ENCODE assay signal across 29 mouse cellular contexts in genomic region chr14:79780889-79781288, GRCm38 (mm10). TPM values are rescaled to one million over a fixed set of nuclear protein-coding genes. Genes with fewer than 3 reads are reported as not detected.
A peak's percentile ranks its signal among the peaks of the same experiment; 100 is the strongest.
DNase-seq lines count a peak whose midpoint lies in the region; ATAC-seq lines count a peak whose summit lies in the region.
"Had no signal": no experiment of that assay in that cellular context is flagged by ENCODE, and none has a peak within 500 bp of the region (broad histone marks: within the 10 kb centered on the region; RNA-seq: fewer than 3 reads in every experiment).

No protein-coding gene starts in this region.

- peak; percentile 16 for DNase-seq in embryo, embryonic 11 days
- no peak for DNase-seq in embryo, embryonic 9.5 days (ENCODE audit: extremely low spot score)
- DNase-seq in hindbrain, embryonic 11.5 days (ENCODE audit: low spot score), result no peak
- DNase-seq in midbrain, embryonic 11.5 days (ENCODE audit: low spot score, missing footprints), result peak; percentile 84
- DNase-seq in neural tube, embryonic 10.5 days (ENCODE audit: extremely low spot score, low spot score), result no peak
- DNase-seq: adrenal gland, postnatal 10 days; adrenal gland, postnatal 36 days; B cell, adult 2 months; cerebellum, adult 18-20 months; cerebellum, adult 9-10 months; cerebellum, postnatal 14 days; forebrain, postnatal 0 days; gastrocnemius, adult 2 months; gastrocnemius, postnatal 14 days; heart, adult 18-20 months; heart, postnatal 10 days; heart, postnatal 4 days had no signal

- no peaks in the 10 kb centered on the region for H3K36me3 ChIP-seq in hindbrain, embryonic 11.5 days (ENCODE audit: control insufficient read depth, insufficient read depth, low read length)
- H3K36me3 ChIP-seq in hindbrain, embryonic 12.5 days, result no peaks in the 10 kb centered on the region
- H3K36me3 ChIP-seq in midbrain, embryonic 11.5 days (ENCODE audit: control insufficient read depth, insufficient read depth, low read length), result no peaks in the 10 kb centered on the region
- no peaks in the 10 kb centered on the region for H3K36me3 ChIP-seq in midbrain, embryonic 16.5 days (ENCODE audit: control insufficient read depth, insufficient read depth, low read length)
- H3K36me3 ChIP-seq in neural tube, embryonic 13.5 days, result no peaks in the 10 kb centered on the region
- H3K36me3 ChIP-seq: embryonic facial prominence, embryonic 12.5 days; embryonic facial prominence, embryonic 15.5 days; G1E; heart, embryonic 12.5 days; heart, embryonic 15.5 days had no signal

- H3K27ac ChIP-seq in hindbrain, embryonic 11.5 days (ENCODE audit: low read depth, low read length), result no peak overlapping the region
- H3K27ac ChIP-seq in hindbrain, embryonic 12.5 days, result no peak overlapping the region
- no peak overlapping the region for H3K27ac ChIP-seq in midbrain, embryonic 11.5 days (ENCODE audit: low read depth, low read length)
- no peak overlapping the region for H3K27ac ChIP-seq in midbrain, embryonic 16.5 days (ENCODE audit: low read length)
- no peak overlapping the region for H3K27ac ChIP-seq in neural tube, embryonic 13.5 days (replicated peaks)
- H3K27ac ChIP-seq: embryonic facial prominence, embryonic 12.5 days; embryonic facial prominence, embryonic 15.5 days; gastrocnemius, adult 2 months; heart, embryonic 15.5 days; hindbrain, embryonic 14.5 days had no signal

- no peak overlapping the region for H3K9ac ChIP-seq in hindbrain, embryonic 11.5 days (ENCODE audit: low read depth, low read length)
- no peak overlapping the region for H3K9ac ChIP-seq in hindbrain, embryonic 12.5 days
- no peak overlapping the region for H3K9ac ChIP-seq in midbrain, embryonic 11.5 days (ENCODE audit: low read length)
- H3K9ac ChIP-seq in midbrain, embryonic 16.5 days (ENCODE audit: low read depth, low read length), result no peak overlapping the region
- no peak overlapping the region for H3K9ac ChIP-seq in neural tube, embryonic 13.5 days
- H3K9ac ChIP-seq: embryonic facial prominence, embryonic 12.5 days; embryonic facial prominence, embryonic 15.5 days; forebrain, postnatal 0 days; heart, embryonic 12.5 days; heart, embryonic 15.5 days; hindbrain, embryonic 14.5 days had no signal

- peaks cover 3% of the 10 kb centered on the region; the same call in 1 of the 2 replicates for H3K4me1 ChIP-seq in hindbrain, embryonic 11.5 days (replicated peaks; ENCODE audit: control insufficient read depth, insufficient read depth, low read length)
- peaks cover 10% of the 10 kb centered on the region; the same call in 1 of the 2 replicates for H3K4me1 ChIP-seq in hindbrain, embryonic 12.5 days
- peaks cover 19% of the 10 kb centered on the region for H3K4me1 ChIP-seq in midbrain, embryonic 11.5 days (ENCODE audit: control insufficient read depth, insufficient read depth, low read length)
- no peaks in the 10 kb centered on the region for H3K4me1 ChIP-seq in midbrain, embryonic 16.5 days (ENCODE audit: control insufficient read depth, insufficient read depth, low read length)
- H3K4me1 ChIP-seq in neural tube, embryonic 13.5 days (replicated peaks), result no peaks in the 10 kb centered on the region
- H3K4me1 ChIP-seq: embryonic facial prominence, embryonic 12.5 days; embryonic facial prominence, embryonic 15.5 days; heart, embryonic 12.5 days; heart, embryonic 15.5 days had no signal

- no peak overlapping the region for H3K4me3 ChIP-seq in hindbrain, embryonic 11.5 days (ENCODE audit: low read depth, low read length)
- no peak overlapping the region for H3K4me3 ChIP-seq in hindbrain, embryonic 12.5 days
- no peak overlapping the region for H3K4me3 ChIP-seq in midbrain, embryonic 11.5 days (ENCODE audit: low read depth, low read length)
- H3K4me3 ChIP-seq in midbrain, embryonic 16.5 days (ENCODE audit: low read depth, low read length), result no peak overlapping the region
- H3K4me3 ChIP-seq in neural tube, embryonic 13.5 days, result no peak overlapping the region
- H3K4me3 ChIP-seq: embryonic facial prominence, embryonic 12.5 days; embryonic facial prominence, embryonic 15.5 days; gastrocnemius, adult 2 months; heart, embryonic 12.5 days; heart, embryonic 15.5 days had no signal

- WGBS in hindbrain, embryonic 11.5 days, result 16% methylated on average over 1 of the region's 1 CpGs
- WGBS in hindbrain, embryonic 12.5 days, result 40% methylated on average over 1 of the region's 1 CpGs
- 41% methylated on average over 1 of the region's 1 CpGs for WGBS in midbrain, embryonic 11.5 days
- 67% methylated on average over 1 of the region's 1 CpGs for WGBS in midbrain, embryonic 16.5 days
- 48% methylated on average over 1 of the region's 1 CpGs for WGBS in neural tube, embryonic 13.5 days

- no peaks in the 10 kb centered on the region for H3K9me3 ChIP-seq in hindbrain, embryonic 11.5 days (ENCODE audit: control insufficient read depth, low read length)
- no peaks in the 10 kb centered on the region for H3K9me3 ChIP-seq in hindbrain, embryonic 12.5 days (replicated peaks)
- H3K9me3 ChIP-seq in midbrain, embryonic 11.5 days (ENCODE audit: control insufficient read depth, low read length), result no peaks in the 10 kb centered on the region
- no peaks in the 10 kb centered on the region for H3K9me3 ChIP-seq in midbrain, embryonic 16.5 days (replicated peaks; ENCODE audit: control insufficient read depth, low read length, poor library complexity, severe bottlenecking)
- no peaks in the 10 kb centered on the region for H3K9me3 ChIP-seq in neural tube, embryonic 13.5 days
- H3K9me3 ChIP-seq: embryonic facial prominence, embryonic 12.5 days; embryonic facial prominence, embryonic 15.5 days; heart, embryonic 12.5 days; heart, embryonic 15.5 days had no signal

- no peak overlapping the region for H3K4me2 ChIP-seq in hindbrain, embryonic 11.5 days (replicated peaks; ENCODE audit: low read depth, low read length)
- no peak overlapping the region for H3K4me2 ChIP-seq in hindbrain, embryonic 12.5 days (replicated peaks)
- H3K4me2 ChIP-seq in midbrain, embryonic 11.5 days, result no peak overlapping the region
- no peak overlapping the region for H3K4me2 ChIP-seq in midbrain, embryonic 16.5 days (ENCODE audit: low read length)
- no peak overlapping the region for H3K4me2 ChIP-seq in neural tube, embryonic 13.5 days
- H3K4me2 ChIP-seq: embryonic facial prominence, embryonic 12.5 days; embryonic facial prominence, embryonic 15.5 days; heart, embryonic 12.5 days; heart, embryonic 15.5 days; hindbrain, embryonic 14.5 days had no signal

- peak; percentile 46; the same call in 1 of the 2 replicates for ATAC-seq in hindbrain, embryonic 11.5 days (ENCODE audit: low FRiP score)
- ATAC-seq in hindbrain, embryonic 12.5 days (ENCODE audit: low FRiP score), result no peak
- peak; percentile 40; the same call in 1 of the 2 replicates for ATAC-seq in midbrain, embryonic 11.5 days (ENCODE audit: low FRiP score)
- no peak for ATAC-seq in midbrain, embryonic 16.5 days
- ATAC-seq in neural tube, embryonic 13.5 days (ENCODE audit: low read depth), result peak; percentile 16; the same call in 1 of the 2 replicates
- ATAC-seq: forebrain, embryonic 14.5 days; forebrain, postnatal 0 days; Patski had no signal

- H3K27me3 ChIP-seq in hindbrain, embryonic 11.5 days (ENCODE audit: control insufficient read depth, insufficient read depth, low read length), result no peaks in the 10 kb centered on the region
- H3K27me3 ChIP-seq in hindbrain, embryonic 12.5 days, result no peaks in the 10 kb centered on the region
- H3K27me3 ChIP-seq in midbrain, embryonic 11.5 days (ENCODE audit: control insufficient read depth, insufficient read depth, low read length), result peaks cover 7% of the 10 kb centered on the region; the same call in 1 of the 2 replicates
- no peaks in the 10 kb centered on the region; the same call in none of the 2 replicates for H3K27me3 ChIP-seq in midbrain, embryonic 16.5 days (ENCODE audit: control insufficient read depth, insufficient read depth, low read depth, low read length)
- peaks cover 51% of the 10 kb centered on the region for H3K27me3 ChIP-seq in neural tube, embryonic 13.5 days
- H3K27me3 ChIP-seq: CH12.LX had no signal

RNA-seq across cellular contexts. Expression of gene Pcdh8, which starts 9.8 kb away (rescaled TPM):
- 14.5 and 15.4 TPM in 2 replicates for polyA plus RNA-seq in hindbrain, embryonic 11.5 days (2014; fragmentation: Nextera tagmentation; extraction: Ambion mirVana)
- polyA plus RNA-seq in hindbrain, embryonic 12.5 days (2016; fragmentation: Nextera tagmentation; extraction: Ambion mirVana), result 40.7 and 42.6 TPM in 2 replicates
- 32.8 and 37.5 TPM in 2 replicates for polyA plus RNA-seq in midbrain, embryonic 11.5 days (2014; fragmentation: Nextera tagmentation; extraction: Ambion mirVana)
- polyA plus RNA-seq in midbrain, embryonic 16.5 days (2015; fragmentation: Nextera tagmentation; extraction: Ambion mirVana), result 54.5 and 64.5 TPM in 2 replicates
- polyA plus RNA-seq in neural tube, embryonic 13.5 days (2015; fragmentation: Nextera tagmentation; extraction: Ambion mirVana), result 31.5 and 33.6 TPM in 2 replicates
- polyA plus RNA-seq: G1E had no signal

Comparison
In these comparisons a context has a peak if more than half of its experiments do, and no peak if none do; other contexts are left out.
1. DNase-seq: peak in embryo, embryonic 11 days (single experiment) and midbrain, embryonic 11.5 days (single experiment); none in embryo, embryonic 9.5 days (single experiment), hindbrain, embryonic 11.5 days (single experiment) and neural tube, embryonic 10.5 days (single experiment).
2. ATAC-seq: peak in hindbrain, embryonic 11.5 days (single experiment), midbrain, embryonic 11.5 days (single experiment) and neural tube, embryonic 13.5 days (single experiment); none in hindbrain, embryonic 12.5 days (single experiment) and midbrain, embryonic 16.5 days (single experiment).